Mouse (Mus musculus): ENCODE data around the gene Ttc21b. TPM values are rescaled to one million over a fixed set of nuclear protein-coding genes. Genes with fewer than 3 reads are reported as not detected.

Ttc21b gene
- 4.4 and 4.9 TPM in 2 replicates for polyA plus RNA-seq (2015; fragmentation: Nextera tagmentation; extraction: Ambion mirVana)

GRCm38 (mm10) chr2:66256220-66257131 is at the start of gene Ttc21b:
Gene Ttc21b, minus strand, starts transcription at chr2:66256617.

Other genes with a start within 250 kb of the Ttc21b start
- gene Galnt3, start 131.6 kb downstream of the Ttc21b start, polyA plus RNA-seq (2015; fragmentation: Nextera tagmentation; extraction: Ambion mirVana), result 1.6 and 3.0 TPM in 2 replicates
- 0.15 and 0.33 TPM in 2 replicates for gene Scn1a, start 184.2 kb upstream of the Ttc21b start, polyA plus RNA-seq (2015; fragmentation: Nextera tagmentation; extraction: Ambion mirVana)

All from adrenal gland, postnatal 0 days (tissue).